Mouse (Mus musculus): ENCODE measurements around the gene Ugt1a5.

DNA sequence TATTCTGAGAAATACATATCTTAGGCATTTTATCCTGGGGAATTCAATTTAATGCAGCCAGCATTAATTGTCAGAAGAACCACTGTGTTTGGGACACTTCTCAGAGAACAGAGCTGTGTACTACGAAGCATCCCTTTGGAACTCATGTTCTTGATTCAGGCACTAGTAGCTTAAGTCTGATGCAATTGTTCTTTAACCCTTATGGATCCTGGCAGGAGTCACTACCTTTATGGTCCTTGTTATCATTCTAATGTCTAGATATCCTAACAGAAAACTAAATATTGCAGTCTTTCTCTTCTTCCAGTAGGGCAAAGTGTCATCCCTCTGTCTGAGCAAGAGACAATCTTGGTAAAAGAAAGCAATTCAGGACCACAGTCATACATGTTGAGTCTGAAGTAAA, 47.2 kb downstream of the Ugt1a5 start:
- TF ChIP-seq CTCF (IDR thresholded peaks at IDR 0.05; ENCODE audit: insufficient read depth, low read depth, low read length): no peak
- no peak for TF ChIP-seq POLR2A (IDR thresholded peaks at IDR 0.05; ENCODE audit: insufficient read depth, low read depth, low read length)

Data from olfactory bulb, adult 2 months (tissue).